Mouse (Mus musculus): Measurements from ENCODE around the gene BC147527.
"Not testable (repeated sequence)": the region's sequence is repeated elsewhere in the genome, so short reads cannot be mapped to it uniquely, and the experiment has no call there.

BC147527 gene

GRCm38 (mm10) chr13:120299991-120300442 is at the start of gene BC147527:
Gene BC147527 (plus strand): TSS chr13:120300392.
- no peak for DNase-seq (ENCODE audit: low spot score)

- not testable (repeated sequence) for DNase-seq (ENCODE audit: low spot score)
Measured at GRCm38 (mm10) chr13:120251208-120251924, 48.8 kb upstream of the BC147527 start.

- not testable (repeated sequence) for DNase-seq (ENCODE audit: low spot score)
Measured at GRCm38 (mm10) chr13:120258817-120259658, 41.2 kb upstream of the BC147527 start.

GRCm38 (mm10) chr13:120259718-120260117 is 40.5 kb upstream of the BC147527 start:
- DNase-seq (ENCODE audit: low spot score) = not testable (repeated sequence)

GRCm38 (mm10) chr13:120262870-120263269 is 37.3 kb upstream of the BC147527 start, which contains the start of gene AF067061:
Gene AF067061 (plus strand): TSS chr13:120263114.
- not testable (repeated sequence) for DNase-seq (ENCODE audit: low spot score)

- not testable (repeated sequence) for DNase-seq (ENCODE audit: low spot score)
Measured at GRCm38 (mm10) chr13:120277837-120278236, 22.4 kb upstream of the BC147527 start.

GRCm38 (mm10) chr13:120278784-120279183 is 21.4 kb upstream of the BC147527 start:
- DNase-seq (ENCODE audit: low spot score) = no peak

GRCm38 (mm10) chr13:120299324-120299894 is 783 bp upstream of the BC147527 start:
- DNase-seq (ENCODE audit: low spot score) = no peak

- no peak for DNase-seq (ENCODE audit: low spot score)
Measured at GRCm38 (mm10) chr13:120300853-120301252, 661 bp downstream of the BC147527 start.

GRCm38 (mm10) chr13:120310749-120311148 is 10.6 kb downstream of the BC147527 start:
- DNase-seq (ENCODE audit: low spot score) = no peak

- no peak for DNase-seq (ENCODE audit: low spot score)
Measured at GRCm38 (mm10) chr13:120313584-120313983, 13.4 kb downstream of the BC147527 start.

- not testable (repeated sequence) for DNase-seq (ENCODE audit: low spot score)
Measured at GRCm38 (mm10) chr13:120316578-120316977, 16.4 kb downstream of the BC147527 start, which contains the start of gene Tcstv3. Gene Tcstv3 (plus strand): TSS chr13:120316878.

GRCm38 (mm10) chr13:120320183-120320582 is 20.0 kb downstream of the BC147527 start:
- DNase-seq (ENCODE audit: low spot score) = no peak

- DNase-seq (ENCODE audit: low spot score) = no peak
Measured at GRCm38 (mm10) chr13:120320721-120321120, 20.5 kb downstream of the BC147527 start.
